Mouse (Mus musculus) heart, postnatal 0 days (tissue): ENCODE measurements around the gene Ttc21a. TPM values are rescaled to one million over a fixed set of nuclear protein-coding genes. Genes with fewer than 3 reads are reported as not detected.
A peak's percentile ranks its signal among the peaks of the same experiment; 100 is the strongest.

ENCODE experiments used
- ATAC-seq: fragments of 200-750 bp; cut with Nextera tagmentation; 2 replicates; pipeline ENCODE4 v1.8.0; 2017; ENCODE audit warnings: low read depth, moderate number of reproducible peaks, moderate library complexity; ENCODE audit not compliant: insufficient read depth
- DNase-seq: peaks from one replicate; pipeline ENCODE4 v3.0.0-alpha.2; 2016; ENCODE audit warnings: low spot score
- H3K27ac ChIP-seq: fragments of 300-500 bp; sonication (generic); 2 replicates; pipeline ENCODE4 v1.5.1; 2014; ENCODE audit warnings: low read depth, mild to moderate bottlenecking
- H3K27me3 ChIP-seq: fragments of 300-500 bp; sonication (generic); 2 replicates; pipeline ENCODE4 v1.6.1; 2014; ENCODE audit warnings: low read length, mixed read lengths; ENCODE audit not compliant: control insufficient read depth, insufficient read depth
- H3K36me3 ChIP-seq: fragments of 300-500 bp; sonication (generic); replicated peaks from 2 replicates; pipeline ENCODE4 v1.6.1; 2014; ENCODE audit warnings: low read length, mixed read lengths; ENCODE audit not compliant: control insufficient read depth, insufficient read depth
- H3K4me1 ChIP-seq: fragments of 300-500 bp; sonication (generic); 2 replicates; pipeline ENCODE4 v1.6.1; 2014; ENCODE audit warnings: antibody characterized with exemption; ENCODE audit not compliant: control insufficient read depth, insufficient read depth
- H3K4me2 ChIP-seq: fragments of 300-500 bp; sonication (generic); 2 replicates; pipeline ENCODE4 v1.6.1; 2014; ENCODE audit warnings: low read depth, mild to moderate bottlenecking, low read length, moderate library complexity
- H3K4me3 ChIP-seq: fragments of 300-500 bp; sonication (generic); 2 replicates; pipeline ENCODE4 v1.5.1; 2014; ENCODE audit warnings: low read depth, low read length
- H3K9ac ChIP-seq: fragments of 300-500 bp; sonication (generic); replicated peaks from 2 replicates; pipeline ENCODE4 v1.6.1; 2014; ENCODE audit warnings: low read depth, low read length, mixed read lengths
- H3K9me3 ChIP-seq: fragments of 300-500 bp; sonication (generic); replicated peaks from 2 replicates; pipeline ENCODE4 v1.6.1; 2016; ENCODE audit warnings: low read length; ENCODE audit not compliant: control insufficient read depth
- CTCF ChIP-seq: IDR thresholded peaks from 2 replicates; pipeline ENCODE4 v1.5.1; 2016; ENCODE audit warnings: antibody characterized with exemption, control low read depth, low read depth
- EP300 ChIP-seq: IDR thresholded peaks from 2 replicates; pipeline ENCODE4 v1.6.1; 2016; ENCODE audit warnings: antibody characterized with exemption, low read depth
- WGBS: fragments of 180-500 bp; shearing (Covaris S2); extraction: QIAGEN DNeasy Blood & Tissue Kit; methylation state at CpG from one replicate; pipeline ENCODE4 v1.1.7; 2014; 5-methylcytosine and 5-hydroxymethylcytosine counted together
- polyA plus RNA-seq: library from polyadenylated mRNA; unstranded; fragments of >200 nt; fragmentation: Nextera tagmentation; extraction: Ambion mirVana; gene quantifications from 2 replicates; pipeline ENCODE4 v1.2.1, GENCODE M21; 2015
- total RNA-seq: library from RNA; depleted of rRNA; stranded (reverse); fragments of >200 nt; gene quantifications from 2 replicates; pipeline ENCODE4 v1.2.3, GENCODE M21; 2014; ENCODE audit warnings: low replicate concordance; rRNA removed

Gene Ttc21a
- total and polyA plus RNA-seq, 2 experiments from 2014 or later = 0.07 TPM; not detected in 1

DNA sequence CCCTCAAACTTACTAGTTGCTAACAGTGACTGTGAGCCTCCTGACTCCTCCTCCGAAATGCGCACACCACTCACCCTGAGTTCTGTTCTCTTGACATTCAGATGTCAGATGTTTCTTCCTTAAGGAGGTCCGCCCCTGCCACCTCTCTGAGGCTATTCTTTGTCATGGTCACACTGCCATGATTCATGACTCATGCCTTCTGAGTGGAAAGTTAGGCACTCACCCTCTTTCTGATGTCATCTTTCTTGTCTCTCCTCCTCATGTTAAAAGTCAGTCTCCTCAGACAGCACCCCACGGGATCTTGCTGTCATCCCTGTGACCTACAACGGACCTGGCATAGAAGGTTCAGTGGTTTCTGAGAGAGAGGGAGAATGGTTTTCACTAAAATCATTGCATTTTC, 75.4 kb downstream of the Ttc21a start:
- ATAC-seq (no peak), DNase-seq (no peak)
- Histone ChIP-seq H3K27me3 (no peaks in the 10 kb centered on the region), H3K4me2 (no peak overlapping the region), H3K9ac (no peak overlapping the region; the same call in 1 of the 2 replicates), H3K27ac (peak overlapping the region; percentile 96), H3K4me3 (no peak overlapping the region), H3K9me3 (no peaks in the 10 kb centered on the region), H3K4me1 (peaks cover 23% of the 10 kb centered on the region; the same call in 1 of the 2 replicates), H3K36me3 (peaks cover 50% of the 10 kb centered on the region)
- 71% methylated on average over 5 of the region's 5 CpGs for WGBS
- no peak for TF ChIP-seq EP300
- no peak for TF ChIP-seq CTCF

DNA sequence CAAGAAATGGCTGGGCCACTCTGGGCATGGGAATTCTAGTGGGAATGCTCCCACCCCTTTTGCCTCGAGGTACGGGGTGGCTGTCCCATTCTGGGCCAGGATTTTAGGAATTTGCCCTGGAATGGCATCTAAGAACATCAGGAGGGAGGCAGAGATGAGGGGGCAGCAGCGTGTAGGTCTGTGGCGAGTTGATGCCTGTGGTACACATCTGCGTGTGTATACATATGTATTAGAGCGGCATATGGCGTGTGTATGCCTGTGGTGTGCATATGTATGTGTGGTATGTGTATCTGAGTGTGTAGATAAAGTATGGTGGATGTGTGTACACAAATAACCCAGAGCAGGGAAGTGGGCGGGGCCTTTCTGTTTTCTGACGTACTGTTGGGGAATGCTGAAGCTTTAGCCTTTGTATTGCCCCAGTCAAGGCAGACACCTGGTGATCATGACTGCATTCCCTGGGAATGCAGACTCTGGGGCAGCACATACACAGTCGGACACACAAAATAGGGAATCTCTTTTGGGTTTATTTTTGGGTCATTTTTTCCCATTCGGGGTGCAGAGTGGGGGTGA, 75.9 kb downstream of the Ttc21a start:
- Histone ChIP-seq H3K9ac (no peak overlapping the region; the same call in 1 of the 2 replicates), H3K4me3 (no peak overlapping the region), H3K9me3 (no peaks in the 10 kb centered on the region), H3K4me1 (peaks cover 23% of the 10 kb centered on the region; the same call in 1 of the 2 replicates), H3K36me3 (peaks cover 55% of the 10 kb centered on the region), H3K27ac (peak overlapping the region; percentile 96), H3K4me2 (no peak overlapping the region), H3K27me3 (no peaks in the 10 kb centered on the region)
- DNase-seq (no peak), ATAC-seq (no peak)
- TF ChIP-seq EP300 (no peak), CTCF (no peak)
- 54% methylated on average over 11 of the region's 11 CpGs for WGBS

DNA sequence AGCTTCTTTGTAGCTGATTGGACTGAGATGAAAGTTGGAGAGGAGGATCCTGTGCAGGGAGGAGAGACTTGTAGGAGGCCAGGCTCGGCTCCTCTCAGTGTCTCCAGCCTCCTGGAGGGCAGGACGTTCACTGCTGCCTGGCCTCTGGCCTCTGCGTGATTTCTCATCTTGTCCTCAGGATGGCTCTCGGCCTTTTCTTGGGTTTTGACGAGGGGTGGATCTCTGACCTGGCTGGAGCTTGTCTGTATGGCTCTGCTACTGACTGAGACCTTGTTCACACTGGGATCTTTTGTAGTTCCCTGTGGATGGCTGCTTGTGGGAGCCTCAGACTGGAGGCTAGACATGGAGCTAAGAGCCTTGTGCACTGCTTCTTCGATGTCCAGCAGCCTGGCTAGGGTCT, 77.4 kb downstream of the Ttc21a start:
- 0 out of 2 replicates have a peak overlapping the region, but pooled peaks have one; percentile 96 for H3K27ac ChIP-seq
- no peak for ATAC-seq
- H3K4me3 ChIP-seq = no peak overlapping the region
- H3K9me3 ChIP-seq = no peaks in the 10 kb centered on the region
- 50% methylated on average over 6 of the region's 6 CpGs for WGBS
- peaks cover 27% of the 10 kb centered on the region for H3K4me1 ChIP-seq
- no peaks in the 10 kb centered on the region for H3K27me3 ChIP-seq
- H3K9ac ChIP-seq = no peak overlapping the region
- H3K4me2 ChIP-seq = no peak overlapping the region
- H3K36me3 ChIP-seq = peaks cover 70% of the 10 kb centered on the region
- TF ChIP-seq EP300 (no peak), CTCF (no peak)
- DNase-seq = no peak

DNA sequence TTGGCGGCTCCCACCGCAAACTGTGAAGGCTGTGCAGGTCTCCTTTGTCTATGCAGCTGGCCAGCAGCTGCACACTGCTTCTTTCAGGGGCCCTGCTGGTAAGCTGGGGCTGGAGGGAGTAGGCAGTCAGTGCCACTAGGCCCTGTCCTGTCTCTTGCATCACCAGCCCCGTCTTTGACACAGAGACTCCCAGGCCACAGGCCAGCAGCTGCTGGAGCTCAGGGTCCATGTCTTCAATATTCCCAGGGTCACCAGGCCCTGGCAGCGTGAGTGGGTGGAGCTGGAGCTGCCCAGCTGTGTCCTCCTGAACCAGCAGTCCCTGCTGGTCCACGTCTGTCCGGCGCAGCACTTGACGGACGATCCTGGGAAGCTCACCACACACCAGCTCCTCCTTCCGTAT, 79.5 kb downstream of the Ttc21a start:
- WGBS = 58% methylated on average over 10 of the region's 10 CpGs
- peaks cover 28% of the 10 kb centered on the region for H3K4me1 ChIP-seq
- no peak overlapping the region for H3K4me2 ChIP-seq
- no peaks in the 10 kb centered on the region for H3K27me3 ChIP-seq
- no peak overlapping the region for H3K27ac ChIP-seq
- no peaks in the 10 kb centered on the region for H3K9me3 ChIP-seq
- TF ChIP-seq EP300 (no peak), CTCF (no peak)
- no peak overlapping the region for H3K9ac ChIP-seq
- DNase-seq (no peak), ATAC-seq (no peak)
- no peak overlapping the region for H3K4me3 ChIP-seq
- peaks cover 70% of the 10 kb centered on the region for H3K36me3 ChIP-seq

Other genes starting within 250 kb of the Ttc21a start
- gene Scn10a, start 218.3 kb upstream of the Ttc21a start, total RNA-seq = 0.65 and 2.0 TPM in 2 replicates
- 2.0 and 2.1 TPM in 2 replicates for gene Scn10a, start 218.3 kb upstream of the Ttc21a start, polyA plus RNA-seq
- gene Scn11a, start 112.2 kb upstream of the Ttc21a start, total RNA-seq = not detected in 2 replicates
- gene Scn11a, start 112.2 kb upstream of the Ttc21a start, polyA plus RNA-seq = 0.01 and 0.03 TPM in 2 replicates
- 19.0 and 25.3 TPM in 2 replicates for gene Wdr48, start 42.7 kb upstream of the Ttc21a start, total RNA-seq
- gene Wdr48, start 42.7 kb upstream of the Ttc21a start, polyA plus RNA-seq = 19.4 and 19.9 TPM in 2 replicates
- gene Gorasp1, start within 50 bp of the Ttc21a start, total RNA-seq = 10.0 and 63.5 TPM in 2 replicates
- 14.1 and 16.8 TPM in 2 replicates for gene Gorasp1, start within 50 bp of the Ttc21a start, polyA plus RNA-seq
- gene Csrnp1, start 47.1 kb downstream of the Ttc21a start, total RNA-seq = 23.8 and 96.9 TPM in 2 replicates
- 4.0 and 4.2 TPM in 2 replicates for gene Csrnp1, start 47.1 kb downstream of the Ttc21a start, polyA plus RNA-seq
- gene Xirp1, start 86.0 kb downstream of the Ttc21a start, total RNA-seq = 140 and 178 TPM in 2 replicates
- 38.4 and 45.1 TPM in 2 replicates for gene Xirp1, start 86.0 kb downstream of the Ttc21a start, polyA plus RNA-seq
- gene Cx3cr1, start 132.3 kb downstream of the Ttc21a start, total RNA-seq = 1.5 and 5.2 TPM in 2 replicates
- 4.1 and 4.7 TPM in 2 replicates for gene Cx3cr1, start 132.3 kb downstream of the Ttc21a start, polyA plus RNA-seq
- gene Ccr8, start 154.5 kb downstream of the Ttc21a start, total RNA-seq = not detected in 2 replicates
- not detected in 2 replicates for gene Ccr8, start 154.5 kb downstream of the Ttc21a start, polyA plus RNA-seq
- gene Slc25a38, start 172.8 kb downstream of the Ttc21a start, total RNA-seq = 16.8 and 24.5 TPM in 2 replicates
- 11.3 and 13.4 TPM in 2 replicates for gene Slc25a38, start 172.8 kb downstream of the Ttc21a start, polyA plus RNA-seq
- gene Rpsa, start 190.1 kb downstream of the Ttc21a start, total RNA-seq = 1,454 and 1,728 TPM in 2 replicates
- 572 and 602 TPM in 2 replicates for gene Rpsa, start 190.1 kb downstream of the Ttc21a start, polyA plus RNA-seq
- gene Mobp, start 212.1 kb downstream of the Ttc21a start, total RNA-seq = not detected in 2 replicates
- 0.04 and 0.07 TPM in 2 replicates for gene Mobp, start 212.1 kb downstream of the Ttc21a start, polyA plus RNA-seq